Mouse (Mus musculus) G1E (cell line): ENCODE measurements around the gene Cdk17.

Experiments
- CTCF ChIP-seq: IDR thresholded peaks from 2 replicates; pipeline ENCODE4 v1.5.1; 2012; ENCODE audit warnings: low read depth, low read length, inconsistent platforms, mixed read lengths
- GATA2 ChIP-seq: IDR thresholded peaks from 2 replicates; pipeline ENCODE4 v1.6.1; 2012; ENCODE audit warnings: low read depth, low read length, inconsistent platforms, borderline replicate concordance

DNA sequence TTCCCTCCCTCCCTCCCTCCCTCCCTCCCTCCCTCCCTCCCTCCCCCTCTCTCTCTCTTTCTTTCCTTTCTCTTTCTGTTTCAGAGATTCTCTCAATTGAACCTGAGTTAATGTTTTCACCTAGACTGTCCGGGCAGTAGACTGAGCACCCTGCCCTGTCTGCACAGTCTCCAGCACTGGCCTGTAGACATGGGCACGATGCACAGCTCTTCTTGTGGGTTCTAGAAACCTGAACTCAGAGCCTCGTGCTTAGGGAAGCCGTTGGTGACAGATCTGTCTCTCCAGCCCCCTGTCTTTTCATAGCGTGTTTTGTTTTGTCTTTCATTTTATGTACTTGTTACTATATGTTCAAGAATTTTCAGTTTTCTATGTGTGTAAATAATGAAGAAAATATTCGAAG is 6.6 kb downstream of the Cdk17 start:
- TF ChIP-seq CTCF (no peak), GATA2 (no peak)
